15 mouse cellular contexts compared by ENCODE assay signal in the genomic region with DNA sequence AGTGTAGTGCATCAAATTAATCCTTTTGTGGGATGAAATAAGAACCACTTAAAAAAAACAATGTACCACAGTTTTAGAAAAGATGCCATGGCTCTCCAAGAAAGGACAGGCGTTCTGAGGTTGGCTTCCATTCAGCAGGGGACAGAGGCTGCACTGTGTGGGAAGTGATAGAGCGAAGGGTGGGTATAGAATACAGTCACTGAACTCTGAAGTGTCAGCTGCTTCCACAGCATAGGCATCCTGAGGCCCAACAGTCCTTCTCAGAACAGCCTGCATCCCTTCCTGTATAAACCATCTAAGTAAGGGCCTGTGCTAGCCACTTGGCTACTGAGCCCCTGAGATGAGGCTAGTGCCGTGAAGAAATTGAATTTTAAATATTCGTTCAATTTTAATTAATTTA.
"Had no signal": no experiment of that assay in that cellular context is flagged by ENCODE, and none has a peak within 500 bp of the region (broad histone marks: within the 10 kb centered on the region; RNA-seq: fewer than 3 reads in every experiment).

No protein-coding gene starts in this region.

- H3K27ac ChIP-seq: kidney, postnatal 0 days; limb, embryonic 15.5 days; liver, embryonic 12.5 days; midbrain, embryonic 10.5 days; neural tube, embryonic 12.5 days; stomach, postnatal 0 days had no signal

- H3K4me2 ChIP-seq: limb, embryonic 15.5 days; liver, embryonic 12.5 days; lung, embryonic 14.5 days; neural tube, embryonic 12.5 days had no signal

- H3K4me3 ChIP-seq: limb, embryonic 15.5 days; liver, embryonic 12.5 days; midbrain, embryonic 10.5 days; myocyte; neural tube, embryonic 12.5 days had no signal

- H3K9me3 ChIP-seq: limb, embryonic 15.5 days; liver, embryonic 12.5 days; midbrain, embryonic 10.5 days; neural tube, embryonic 12.5 days had no signal

- H3K36me3 ChIP-seq: limb, embryonic 15.5 days; liver, embryonic 12.5 days; neural tube, embryonic 12.5 days had no signal

- ATAC-seq: liver, embryonic 12.5 days had no signal

- H3K9ac ChIP-seq: limb, embryonic 15.5 days; liver, embryonic 12.5 days; lung, embryonic 14.5 days; neural tube, embryonic 12.5 days had no signal

- H3K27me3 ChIP-seq: liver, embryonic 12.5 days; neural tube, embryonic 12.5 days had no signal

- H3K4me1 ChIP-seq: limb, embryonic 15.5 days; liver, embryonic 12.5 days; midbrain, embryonic 10.5 days; neural tube, embryonic 12.5 days had no signal

- DNase-seq: kidney, adult 9 months; kidney, postnatal 36 days; layer of hippocampus, adult 9-11 months; layer of hippocampus, postnatal 36 days; lung, embryonic 14.5 days; lung, postnatal 10 days; lung, postnatal 4 days; thymus, postnatal 4 days had no signal
